In the genomic region with DNA sequence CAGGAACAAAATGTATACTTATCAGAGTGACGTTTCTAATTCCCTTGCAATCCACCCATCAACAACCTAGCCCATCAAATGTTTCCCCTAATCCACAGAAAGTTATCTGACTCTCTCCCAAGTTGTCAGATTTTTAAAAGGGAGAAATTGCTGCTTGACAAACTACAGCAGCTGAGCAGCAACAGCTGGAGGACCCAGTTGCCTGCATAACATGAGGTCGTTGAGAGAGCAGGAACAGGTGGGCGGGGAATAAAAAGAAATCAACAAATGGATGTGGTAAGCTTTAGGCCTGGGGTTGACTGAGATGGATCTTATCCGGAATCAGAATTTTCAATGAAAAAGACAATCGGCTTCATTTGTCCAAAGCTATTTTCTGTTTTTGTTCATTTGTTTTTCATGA, we compare ENCODE assay signal across 17 mouse cellular contexts.
DNase-seq lines count a peak whose midpoint lies in the region; ATAC-seq and TF ChIP-seq lines count a peak whose summit lies in the region.
"Had no signal": no experiment of that assay in that cellular context is flagged by ENCODE, and none has a peak within 500 bp of the region (broad histone marks: within the 10 kb centered on the region; RNA-seq: fewer than 3 reads in every experiment).

No protein-coding gene starts in this region.

- no peaks in the 10 kb centered on the region for H3K79me3 ChIP-seq in C2C12 (ENCODE audit: low read depth)

- 61% methylated on average over 5 of the region's 5 CpGs for WGBS in hindbrain, postnatal 0 days
- 73% methylated on average over 5 of the region's 5 CpGs for WGBS in hindbrain, embryonic 13.5 days
- WGBS in forebrain, embryonic 16.5 days: 58% methylated on average over 5 of the region's 5 CpGs

- no peak overlapping the region for H3K9ac ChIP-seq in hindbrain, postnatal 0 days (replicated peaks; ENCODE audit: low read length)
- no peak overlapping the region for H3K9ac ChIP-seq in hindbrain, embryonic 13.5 days
- peak overlapping the region; percentile 30 for H3K9ac ChIP-seq in forebrain, embryonic 16.5 days (replicated peaks; ENCODE audit: low read depth, low read length)
- H3K9ac ChIP-seq: liver, embryonic 14.5 days had no signal

- no peak for ATAC-seq in hindbrain, postnatal 0 days
- ATAC-seq in hindbrain, embryonic 13.5 days (ENCODE audit: low FRiP score): no peak
- no peak for ATAC-seq in forebrain, embryonic 16.5 days
- ATAC-seq: intestine, postnatal 0 days had no signal

- H3K4me3 ChIP-seq in gastrocnemius, adult 2 months: no peak overlapping the region
- no peak overlapping the region for H3K4me3 ChIP-seq in hindbrain, postnatal 0 days (ENCODE audit: low read length)
- H3K4me3 ChIP-seq in hindbrain, embryonic 13.5 days: no peak overlapping the region
- H3K4me3 ChIP-seq in C2C12 (ENCODE audit: insufficient read depth, poor library complexity, severe bottlenecking): no peak overlapping the region
- H3K4me3 ChIP-seq in forebrain, embryonic 16.5 days (replicated peaks; ENCODE audit: low read length): no peak overlapping the region; the same call in 1 of the 2 replicates
- H3K4me3 ChIP-seq: midbrain, embryonic 10.5 days had no signal

- no peaks in the 10 kb centered on the region for H3K9me3 ChIP-seq in hindbrain, postnatal 0 days (ENCODE audit: low read length)
- H3K9me3 ChIP-seq in hindbrain, embryonic 13.5 days: no peaks in the 10 kb centered on the region
- H3K9me3 ChIP-seq in forebrain, embryonic 16.5 days (ENCODE audit: control insufficient read depth, low read length): no peaks in the 10 kb centered on the region
- H3K9me3 ChIP-seq: midbrain, embryonic 10.5 days had no signal

- H3K27me3 ChIP-seq in hindbrain, postnatal 0 days (ENCODE audit: insufficient read depth, low read length): no peaks in the 10 kb centered on the region
- no peaks in the 10 kb centered on the region for H3K27me3 ChIP-seq in hindbrain, embryonic 13.5 days
- no peaks in the 10 kb centered on the region for H3K27me3 ChIP-seq in C2C12 (ENCODE audit: control insufficient read depth, insufficient read depth, insufficient read length)
- no peaks in the 10 kb centered on the region for H3K27me3 ChIP-seq in forebrain, embryonic 16.5 days (replicated peaks; ENCODE audit: control insufficient read depth, insufficient read depth, low read length)

- peak overlapping the region; percentile 53; the same call in 1 of the 2 replicates for H3K27ac ChIP-seq in gastrocnemius, adult 2 months
- peak overlapping the region; percentile 49; the same call in 1 of the 2 replicates for H3K27ac ChIP-seq in hindbrain, postnatal 0 days
- no peak overlapping the region for H3K27ac ChIP-seq in hindbrain, embryonic 13.5 days
- H3K27ac ChIP-seq in forebrain, embryonic 16.5 days (ENCODE audit: low read length): peak overlapping the region; percentile 86
- H3K27ac ChIP-seq: liver, embryonic 14.5 days; stomach, postnatal 0 days had no signal

- no peaks in the 10 kb centered on the region for H3K36me3 ChIP-seq in hindbrain, postnatal 0 days (ENCODE audit: insufficient read depth, low read length)
- no peaks in the 10 kb centered on the region for H3K36me3 ChIP-seq in hindbrain, embryonic 13.5 days
- H3K36me3 ChIP-seq in C2C12 (ENCODE audit: control insufficient read depth, insufficient read depth): no peaks in the 10 kb centered on the region
- no peaks in the 10 kb centered on the region for H3K36me3 ChIP-seq in forebrain, embryonic 16.5 days (ENCODE audit: control insufficient read depth, insufficient read depth)

- DNase-seq in gastrocnemius, adult 2 months: no peak
- DNase-seq in gastrocnemius, postnatal 10 days: no peak
- no peak for DNase-seq in hindbrain, postnatal 0 days (ENCODE audit: low spot score)
- no peak for DNase-seq in thymus, adult 18-20 months
- DNase-seq: adrenal gland, adult 2 months; cerebellum, adult 2 months; kidney, postnatal 14 days; lung, postnatal 14 days; right cerebral cortex, postnatal 14 days; thymus, postnatal 36 days had no signal

- intact Hi-C loops in gastrocnemius, adult 2 months (cut with DNase I): loop anchor here (10.0 kb wide), 1 partner anchor 208 kb away; no protein-coding TSS in a partner anchor

- H3ac ChIP-seq in C2C12 (ENCODE audit: control insufficient read depth, insufficient read length, low read depth): no peak overlapping the region

- no peak for TF ChIP-seq CTCF in gastrocnemius, adult 2 months (IDR thresholded peaks at IDR 0.05)
- no peak for TF ChIP-seq CTCF in hindbrain, postnatal 0 days (IDR thresholded peaks at IDR 0.05; ENCODE audit: low read depth)
- no peak for TF ChIP-seq CTCF in C2C12 (IDR thresholded peaks at IDR 0.05; ENCODE audit: control insufficient read depth, insufficient read depth, insufficient read length)

- H3K4me2 ChIP-seq in hindbrain, postnatal 0 days (ENCODE audit: low read depth, low read length): peak overlapping the region; percentile 90; the same call in 1 of the 2 replicates
- H3K4me2 ChIP-seq in hindbrain, embryonic 13.5 days: no peak overlapping the region
- H3K4me2 ChIP-seq in forebrain, embryonic 16.5 days (ENCODE audit: low read length): peak overlapping the region; percentile 69

- H3K4me1 ChIP-seq in hindbrain, postnatal 0 days (ENCODE audit: insufficient read depth, low read length): peaks cover 21% of the 10 kb centered on the region
- peaks cover 54% of the 10 kb centered on the region for H3K4me1 ChIP-seq in hindbrain, embryonic 13.5 days (replicated peaks)
- peaks cover 36% of the 10 kb centered on the region for H3K4me1 ChIP-seq in forebrain, embryonic 16.5 days (replicated peaks; ENCODE audit: control insufficient read depth, insufficient read depth, low read length)

- H3K79me2 ChIP-seq in C2C12 (ENCODE audit: control insufficient read depth, insufficient read depth): no peaks in the 10 kb centered on the region

TF ChIP-seq in C2C12, 6 proteins besides CTCF, POLR2A, EP300 and RAD21:
- TF ChIP-seq MYOD1 (IDR thresholded peaks at IDR 0.05; ENCODE audit: control insufficient read depth, insufficient read length, low read depth) (peak; percentile 96), FOSL1 (IDR thresholded peaks at IDR 0.05; ENCODE audit: insufficient read depth, low read length, poor library complexity, severe bottlenecking) (no peak)
